Mouse (Mus musculus) spleen, postnatal 10 days (tissue): ENCODE data around the gene Gm17409.
A peak's percentile ranks its signal among the peaks of the same experiment; 100 is the strongest.

ENCODE experiments used
- DNase-seq, 2 experiments: peaks; one replicate each; pipeline ENCODE4 v3.0.0; 2021 to 2022; ENCODE audit warnings: low spot score in 2 of 2

Gm17409 gene

DNA sequence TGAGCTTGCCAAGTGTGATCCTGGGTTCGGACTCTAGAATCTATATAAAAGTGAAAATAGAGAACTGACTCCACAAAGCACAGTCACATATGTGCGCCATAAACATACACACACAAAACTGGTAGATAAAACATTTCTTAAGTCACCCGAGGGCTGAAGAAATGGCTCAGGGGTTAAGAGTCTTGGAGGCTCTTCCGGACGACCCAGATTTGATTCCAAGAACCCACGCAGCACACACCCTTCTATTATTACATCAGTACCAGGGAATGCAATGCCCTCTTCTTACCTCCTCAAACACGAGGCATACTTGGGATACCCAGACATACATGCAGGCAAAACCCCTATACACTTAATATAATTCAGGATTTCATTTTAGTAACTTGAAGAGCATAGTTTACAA, at the start of gene Gm17409:
Gene Gm17409 (plus strand): TSS at position 301 of the 400 bp plus-strand sequence.
- no peak for DNase-seq

DNA sequence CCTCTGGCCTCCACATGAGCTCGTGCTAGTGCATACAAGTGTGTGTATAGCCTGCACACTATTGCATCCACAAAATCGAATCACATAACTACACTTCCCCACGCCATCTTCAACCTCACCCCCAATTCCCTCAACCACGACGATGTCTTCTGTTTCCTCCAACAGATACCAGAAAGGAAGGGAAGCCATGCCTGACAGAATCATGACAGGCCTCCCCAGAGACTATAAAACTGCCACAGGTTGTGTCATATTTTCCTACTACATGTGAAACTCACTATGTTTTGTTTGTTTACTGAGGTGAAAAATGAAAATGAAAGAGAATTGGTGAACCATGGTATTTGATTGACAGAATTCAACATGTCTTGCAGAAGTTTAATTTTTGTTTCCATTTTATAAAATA, 46.6 kb upstream of the Gm17409 start:
- DNase-seq = peak in 1 of 2 experiments; percentile 13

DNA sequence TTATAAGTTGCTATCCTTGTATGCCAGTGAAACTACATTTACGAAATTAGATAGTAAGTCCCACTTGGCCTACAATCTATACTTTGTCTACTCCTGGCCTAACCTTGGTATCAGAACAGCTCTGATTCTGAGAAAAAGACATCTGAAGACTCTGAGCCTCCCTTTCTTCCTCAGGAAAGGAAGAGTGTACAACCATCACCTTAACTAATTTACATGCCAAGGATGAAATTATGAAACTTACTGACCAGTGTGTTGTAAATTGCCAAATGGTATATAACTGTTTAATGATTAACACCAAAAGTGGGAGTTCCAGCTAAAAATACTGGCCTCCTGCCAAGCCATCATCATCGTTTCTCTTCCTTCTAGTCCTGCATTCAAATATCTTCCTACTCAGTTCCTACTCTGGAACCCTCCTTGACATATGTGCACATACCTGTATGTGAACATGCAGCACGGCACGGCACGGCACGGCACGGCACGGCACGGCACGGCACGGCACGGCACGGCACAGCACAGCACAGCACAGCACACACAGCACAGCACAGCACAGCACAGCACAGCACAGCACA, 44.4 kb upstream of the Gm17409 start:
- no peak for DNase-seq

DNA sequence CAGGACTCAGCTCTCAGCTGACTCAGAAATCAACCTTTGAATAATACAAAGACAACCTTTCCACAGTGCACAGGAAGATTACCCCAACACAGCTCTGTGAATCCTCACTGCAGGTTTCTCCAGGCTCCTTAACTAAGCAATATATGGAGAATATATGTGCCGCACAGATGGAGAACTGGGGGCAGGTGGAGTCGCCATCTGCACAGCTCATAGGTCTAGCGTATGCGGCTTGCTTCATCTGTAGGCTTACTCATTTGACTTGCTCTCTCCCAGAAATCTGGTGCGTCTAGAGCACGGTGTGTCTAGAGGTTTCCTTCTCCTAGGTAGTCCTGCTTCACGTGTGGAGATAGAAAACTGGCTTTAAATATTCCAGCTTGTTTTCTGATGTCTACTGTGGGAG, 37.7 kb upstream of the Gm17409 start:
- DNase-seq = no peak

DNA sequence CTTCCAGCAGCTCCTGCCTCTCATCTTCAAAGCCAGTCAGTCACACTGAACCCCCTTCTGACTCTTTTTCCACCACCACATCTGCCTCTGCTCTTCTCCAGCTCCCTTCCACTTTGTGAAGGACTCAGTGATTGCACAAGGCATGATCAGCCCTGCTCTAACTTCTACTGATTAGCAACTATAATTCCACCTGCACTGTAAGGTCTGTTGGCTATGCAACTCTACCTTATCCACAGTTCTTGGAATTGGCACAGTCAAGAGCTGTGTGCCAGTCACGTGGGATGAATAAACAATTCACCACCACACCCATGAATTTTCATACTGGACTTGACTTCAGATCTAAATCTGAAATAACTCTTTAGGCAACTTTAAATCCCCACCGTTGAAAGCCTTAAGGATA, 36.6 kb upstream of the Gm17409 start:
- DNase-seq = no peak

DNA sequence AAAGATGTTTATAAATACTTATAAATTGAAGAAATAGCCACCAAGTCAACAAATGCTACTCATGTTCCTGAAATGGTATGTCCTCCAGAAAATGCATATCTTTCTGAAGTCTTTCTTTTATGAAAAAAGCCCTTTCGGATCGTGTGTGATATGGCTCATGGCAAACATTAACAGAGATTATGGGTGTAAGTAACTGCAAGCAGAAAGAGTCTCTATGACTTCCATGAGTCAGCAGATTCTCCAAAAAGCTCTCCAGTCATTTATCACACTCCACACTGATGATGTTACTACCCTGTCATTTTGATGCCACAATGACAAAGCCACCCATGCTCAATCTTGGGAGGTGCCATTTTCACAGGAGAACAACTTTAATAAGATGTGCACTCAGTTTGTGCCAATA, 35.5 kb upstream of the Gm17409 start:
- no peak for DNase-seq

DNA sequence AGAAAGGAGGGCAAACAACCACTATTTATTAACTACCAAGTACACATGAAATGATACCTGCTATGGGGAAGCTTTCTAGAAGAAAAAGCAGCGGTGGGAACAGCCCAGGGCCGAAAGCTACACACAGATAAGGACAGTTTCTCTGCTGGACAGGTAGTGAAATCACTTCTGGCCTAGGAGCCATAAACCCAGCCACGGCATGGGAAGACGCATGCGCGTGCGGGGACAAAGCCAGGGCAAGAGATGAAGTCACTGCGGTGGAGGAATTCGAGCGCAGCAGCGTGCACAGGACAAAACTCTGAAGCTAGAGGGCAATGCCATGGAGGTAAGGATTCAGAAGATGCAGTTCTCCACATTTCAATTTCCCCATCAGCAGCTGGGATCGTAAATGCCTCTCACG, 34.4 kb upstream of the Gm17409 start:
- DNase-seq = no peak

DNA sequence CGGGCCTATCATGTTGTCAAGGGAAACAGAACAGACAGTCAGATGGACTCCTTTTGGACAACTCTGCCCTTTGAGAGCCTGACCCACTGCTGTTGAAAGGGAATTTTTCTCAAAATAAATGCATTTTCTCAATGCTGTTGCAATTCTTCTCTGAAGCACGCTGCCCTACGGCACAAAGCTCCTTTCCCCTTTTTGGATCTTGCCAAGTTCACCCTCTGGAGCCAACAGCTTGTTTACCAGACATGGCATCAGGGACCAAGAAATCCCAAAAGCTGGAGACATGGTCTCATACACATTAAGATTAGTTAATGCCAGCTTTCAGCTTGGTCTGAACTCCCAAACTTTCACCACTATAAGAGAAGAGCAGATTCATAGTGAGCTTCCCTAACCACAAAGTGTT, 33.0 kb upstream of the Gm17409 start:
- no peak for DNase-seq

DNA sequence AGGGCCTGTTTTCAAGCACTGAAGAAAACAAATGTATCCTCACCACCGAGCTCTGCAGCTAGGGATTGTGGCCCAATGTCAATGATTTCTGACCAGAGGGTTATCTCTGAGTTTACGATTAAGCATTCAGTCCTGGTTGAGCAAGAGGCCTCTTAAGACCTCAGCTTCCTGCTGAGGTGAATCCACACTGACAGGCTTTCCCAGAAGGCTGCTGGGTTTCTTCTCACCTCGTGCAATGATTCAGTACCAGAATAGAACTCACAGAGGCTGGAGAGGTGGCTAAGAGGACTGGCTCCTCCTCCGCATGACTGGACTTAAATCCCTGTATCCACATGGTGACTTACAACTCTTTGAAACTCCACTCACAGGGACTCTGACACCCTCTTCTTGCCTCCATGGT, 26.8 kb upstream of the Gm17409 start:
- DNase-seq = no peak

DNA sequence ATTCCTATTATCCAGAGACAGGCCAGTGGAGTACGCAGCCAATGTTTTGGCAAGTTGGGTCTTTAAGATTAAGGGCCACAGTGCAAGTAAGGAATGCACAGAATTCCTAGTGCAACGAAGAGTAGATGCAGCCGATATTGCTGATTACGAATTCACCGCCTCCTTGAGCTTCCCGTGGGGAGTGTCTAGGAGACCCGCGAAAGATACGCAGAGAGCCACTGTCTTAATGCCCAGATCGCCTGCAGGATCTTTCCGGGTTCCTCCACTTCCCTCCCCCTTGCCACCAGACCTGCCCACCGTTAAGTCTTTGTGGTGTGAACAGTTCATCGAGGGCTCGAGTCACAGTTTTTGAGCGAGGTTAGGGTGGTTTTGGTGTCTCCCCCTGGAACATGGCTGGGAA, 22.9 kb upstream of the Gm17409 start:
- DNase-seq = no peak

DNA sequence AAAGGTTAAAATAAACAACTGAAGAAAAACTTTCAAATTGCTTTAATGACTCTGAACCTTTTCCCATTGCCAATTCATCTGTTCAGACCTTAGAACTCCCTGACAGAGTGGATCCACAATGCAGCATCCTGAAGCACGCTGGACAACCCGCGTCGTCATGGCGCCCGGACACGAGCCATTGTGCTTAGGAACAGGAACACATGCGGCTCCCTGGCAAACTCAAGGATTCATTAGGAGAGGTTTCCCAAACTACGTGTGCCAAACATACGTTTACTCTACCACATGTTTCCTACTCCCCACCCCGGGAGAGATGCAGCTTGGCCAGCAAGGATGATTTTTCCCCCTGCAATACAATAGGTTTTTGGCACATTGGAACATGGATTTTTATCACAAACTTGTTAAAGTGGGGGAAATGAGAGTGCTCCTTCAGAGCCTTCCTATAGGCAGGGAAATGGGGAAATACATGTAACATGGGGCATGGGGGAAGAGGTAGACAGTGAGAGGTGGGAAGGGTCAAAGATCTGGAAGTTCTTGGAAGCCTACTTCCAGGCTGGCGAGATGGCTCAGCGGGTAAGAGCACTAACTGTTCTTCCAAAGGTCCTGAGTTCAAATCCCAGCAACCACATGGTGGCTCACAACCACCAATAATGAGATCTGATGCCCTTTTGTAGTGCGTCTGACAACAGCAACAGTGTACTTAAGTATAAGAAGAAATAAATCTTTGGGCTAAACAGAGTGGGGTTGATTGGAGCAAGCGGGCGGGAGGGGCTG, 15.6 kb upstream of the Gm17409 start:
- no peak for DNase-seq

DNA sequence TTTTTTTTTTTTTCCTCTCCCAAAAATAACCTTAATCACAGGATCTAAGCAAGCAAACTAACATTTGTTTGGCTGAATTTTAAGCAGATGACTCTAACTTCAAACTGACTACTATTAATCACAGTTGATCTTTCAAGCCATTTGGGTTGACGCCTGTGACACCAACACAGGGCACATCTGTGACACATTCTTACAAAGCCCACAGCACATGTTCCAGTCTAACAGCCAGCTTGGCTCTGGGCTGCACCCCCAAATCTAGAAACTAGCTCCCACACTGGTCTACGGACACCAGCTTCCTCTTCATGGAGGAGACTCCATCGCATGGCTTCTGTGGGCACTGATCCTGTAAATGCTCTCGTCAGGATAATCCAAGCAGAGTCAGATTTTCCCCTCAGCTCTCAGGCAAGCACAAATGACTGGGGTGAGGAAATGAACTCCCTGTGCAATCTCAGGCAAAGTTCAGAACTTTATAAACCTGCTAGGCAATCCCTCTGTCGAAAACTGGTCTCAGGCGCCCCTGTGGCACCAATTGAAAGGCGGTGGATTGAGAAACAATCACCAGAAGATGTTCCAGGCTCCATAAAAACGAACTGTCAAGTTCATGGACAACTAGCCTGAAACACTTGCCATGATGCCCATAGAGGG, 13.0 kb upstream of the Gm17409 start:
- DNase-seq = no peak

DNA sequence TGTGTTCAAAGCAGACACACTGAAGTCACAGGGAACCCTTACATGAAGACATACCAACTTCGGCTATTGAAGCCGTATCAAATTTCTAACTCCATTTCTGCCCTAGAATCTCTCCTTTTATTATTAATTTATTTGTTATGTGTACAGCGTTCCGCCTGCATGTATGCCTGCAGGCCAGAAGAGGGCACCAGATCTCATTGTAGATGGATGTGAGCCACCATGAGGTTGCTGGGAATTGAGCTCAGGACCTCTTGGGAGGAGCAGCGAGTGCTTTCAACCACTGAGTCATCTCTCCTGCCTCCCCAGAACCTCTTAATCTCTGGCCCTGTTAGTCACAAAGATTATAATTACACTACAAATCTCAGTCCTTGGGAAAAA, 12.4 kb upstream of the Gm17409 start:
- no peak for DNase-seq

DNA sequence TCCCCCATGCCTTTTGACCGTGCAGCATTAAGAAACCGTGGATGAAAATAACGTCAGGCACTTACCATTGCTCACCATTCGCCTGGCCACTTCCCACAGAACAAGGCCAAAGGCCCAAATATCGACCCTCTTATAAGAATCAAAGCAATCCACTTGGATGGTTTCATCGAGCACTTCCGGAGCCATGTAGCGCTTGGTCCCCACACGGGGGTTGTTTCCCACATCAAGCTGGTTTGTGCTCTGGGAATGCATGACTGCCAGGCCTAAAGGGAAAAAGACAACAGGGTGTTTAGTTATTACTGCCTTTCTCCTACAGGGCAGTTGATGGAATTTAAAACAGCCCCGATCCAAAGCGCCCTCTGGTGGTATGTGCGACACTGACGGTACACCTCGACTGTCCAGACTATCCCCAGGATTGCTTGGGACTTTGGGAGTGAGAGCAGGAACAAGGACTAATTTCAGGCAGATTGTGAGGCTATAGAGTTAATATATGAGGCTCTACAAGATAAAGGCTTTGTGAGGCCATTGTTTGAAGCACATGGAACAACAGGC, 11.0 kb upstream of the Gm17409 start:
- DNase-seq = peak in 1 of 2 experiments; percentile 42

DNA sequence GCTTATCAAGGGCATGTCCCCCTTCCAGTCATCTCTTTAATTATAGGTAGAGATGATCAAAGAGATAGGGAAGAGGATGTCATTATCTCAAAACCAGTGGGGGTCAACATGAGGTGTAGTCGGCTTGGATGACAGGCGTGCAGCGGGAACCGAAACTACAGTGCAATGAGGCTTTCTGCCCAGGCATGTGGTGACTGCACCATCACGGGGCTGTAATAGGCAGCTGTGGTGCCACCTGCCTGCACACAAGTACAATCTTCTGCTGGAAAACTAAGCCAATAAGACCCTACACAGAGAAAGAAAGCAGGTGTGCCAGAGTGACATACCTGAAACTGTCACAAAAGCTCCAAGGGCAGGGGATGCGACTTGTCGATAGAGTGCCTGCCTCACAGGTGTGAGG, 374 bp downstream of the Gm17409 start:
- DNase-seq = no peak

DNA sequence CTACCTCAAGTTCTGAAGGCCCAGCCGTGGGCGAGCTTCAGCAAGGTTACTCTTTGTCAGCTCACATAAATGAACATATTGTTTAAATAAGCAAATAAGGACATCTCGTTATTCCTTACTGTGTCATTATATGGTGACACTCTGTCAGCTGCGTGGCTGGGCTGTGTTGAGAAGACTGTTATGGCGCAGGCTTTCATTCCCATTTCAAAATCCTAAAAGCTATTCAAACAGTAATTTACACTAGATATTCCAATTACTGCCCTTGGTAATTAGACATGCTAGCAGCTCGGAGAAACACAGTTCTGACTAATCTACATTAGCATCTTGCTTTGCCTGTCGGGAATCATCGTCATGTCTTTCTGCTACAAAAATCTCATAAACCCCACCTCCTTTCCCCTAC, 5.7 kb downstream of the Gm17409 start:
- no peak for DNase-seq

DNA sequence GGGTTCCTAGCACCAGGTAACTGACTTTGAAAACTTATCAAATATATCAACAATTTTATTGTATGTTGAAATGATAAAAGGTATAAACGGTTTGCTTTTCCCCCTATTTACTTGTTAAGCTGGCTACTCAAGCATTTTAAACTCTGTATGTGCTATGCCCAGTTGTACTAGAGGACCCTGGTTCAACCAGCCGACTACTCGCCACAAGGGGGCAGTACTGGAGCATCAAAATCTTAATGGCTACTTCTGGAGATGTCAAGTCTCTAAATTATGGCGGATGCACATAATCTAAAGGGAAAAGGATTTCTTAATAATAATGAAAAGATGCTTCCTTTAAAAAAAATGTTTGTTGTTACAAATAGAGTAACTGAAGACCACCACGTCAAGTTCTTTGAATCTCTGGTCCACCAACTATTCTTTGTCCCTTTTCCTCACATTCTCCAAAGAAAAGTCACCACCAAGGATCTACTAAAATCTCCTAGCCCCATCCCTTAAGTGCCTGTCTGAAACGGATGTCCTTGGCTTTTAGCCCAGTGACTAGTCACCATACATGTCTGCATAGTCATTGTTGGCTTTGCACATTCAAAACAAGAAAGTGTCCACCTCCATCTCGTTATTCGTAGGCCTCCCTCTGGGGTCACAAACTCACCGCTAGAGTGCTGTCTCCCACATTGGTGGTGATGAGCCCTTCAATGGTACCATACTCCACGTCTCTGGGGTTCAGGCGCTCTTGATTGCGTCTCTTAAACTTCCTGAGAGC, 7.2 kb downstream of the Gm17409 start:
- peak; percentile 12 to 63 for DNase-seq

DNA sequence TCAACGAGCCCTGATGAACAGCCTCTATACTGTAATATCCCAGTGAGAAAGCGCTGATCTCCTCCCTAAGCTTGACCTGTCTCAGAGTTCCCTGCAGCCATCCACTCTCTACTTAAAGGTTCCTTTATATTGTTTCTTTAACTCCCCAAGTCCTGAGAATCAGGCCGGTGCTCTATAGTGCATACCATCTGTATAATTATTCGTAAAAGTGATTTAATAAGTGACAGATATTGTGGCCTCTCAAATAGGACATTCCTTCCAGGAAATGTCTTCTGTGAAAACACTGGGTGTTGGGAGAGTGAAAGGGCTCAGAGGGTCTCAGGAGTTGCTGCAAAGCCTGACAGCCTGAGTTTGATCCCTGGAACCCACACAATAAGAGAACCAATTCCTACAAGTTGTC, 8.2 kb downstream of the Gm17409 start:
- no peak for DNase-seq

DNA sequence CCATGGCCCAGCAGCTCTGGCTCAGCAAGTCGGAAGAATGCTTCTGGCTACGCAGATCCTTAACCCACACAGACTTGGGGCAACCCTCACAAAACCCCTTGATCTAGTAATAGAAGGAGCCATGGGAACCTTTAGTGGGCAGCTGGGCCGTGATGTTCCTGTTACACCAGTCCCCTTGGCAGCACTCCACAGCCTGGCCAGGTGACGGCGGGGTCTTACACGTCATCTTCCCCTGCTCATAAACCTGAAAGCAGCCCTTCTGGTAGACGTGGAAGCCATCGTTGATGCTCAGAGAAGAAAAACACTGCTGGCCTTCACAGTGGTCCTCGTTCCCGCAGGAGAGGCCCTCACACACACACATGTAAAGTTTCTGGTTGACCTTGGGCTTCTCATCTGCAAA, 9.6 kb downstream of the Gm17409 start:
- DNase-seq = no peak

DNA sequence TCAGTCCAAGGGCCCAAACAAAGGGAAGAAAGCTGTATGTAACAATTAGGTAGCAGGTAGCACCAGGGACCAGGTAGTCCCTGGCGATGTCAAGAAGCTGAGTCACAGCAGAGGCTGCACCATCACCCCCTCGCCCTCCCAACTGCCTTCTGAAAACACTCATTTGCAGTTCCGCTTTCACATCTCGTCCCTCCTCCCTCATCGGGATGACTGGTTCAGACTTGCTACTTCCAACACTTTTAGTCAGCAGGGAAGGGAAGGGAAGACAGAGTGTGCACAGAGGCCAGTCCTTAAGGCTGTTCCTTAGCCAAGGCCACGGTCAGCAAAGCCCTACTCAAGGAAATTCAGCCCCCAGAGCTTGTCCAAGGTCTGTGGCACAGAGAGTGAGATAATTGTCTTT, 10.8 kb downstream of the Gm17409 start:
- no peak for DNase-seq

DNA sequence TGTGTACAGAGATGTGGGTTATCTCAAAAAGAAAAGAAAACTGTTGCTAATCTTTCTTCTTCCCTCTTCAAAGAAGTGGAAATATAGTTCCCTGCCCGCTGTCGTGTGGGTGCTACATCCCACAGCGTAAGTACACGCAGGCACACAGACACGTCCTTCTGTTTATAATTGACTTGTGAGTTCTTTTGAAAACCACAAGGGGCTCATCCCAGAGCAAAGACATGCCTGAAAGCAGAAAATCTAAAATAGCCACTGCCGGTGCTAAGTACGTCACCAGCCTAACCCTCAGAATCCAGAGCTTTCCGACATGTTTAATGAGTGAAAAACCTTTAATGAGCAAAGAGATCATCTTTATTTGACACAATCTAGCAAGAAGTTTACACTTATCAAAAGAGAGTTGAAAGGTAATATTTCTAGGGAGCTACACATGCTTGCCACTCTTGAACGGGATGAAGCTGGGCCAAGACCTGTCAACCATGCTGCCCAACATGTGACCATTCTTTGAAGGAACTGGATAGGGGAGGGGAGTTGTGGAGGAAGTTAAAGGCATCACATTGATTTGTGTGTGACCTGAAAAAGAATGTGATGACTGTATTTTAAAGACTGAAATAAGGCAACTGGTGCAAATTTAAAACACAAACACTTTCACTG, 11.7 kb downstream of the Gm17409 start:
- no peak for DNase-seq
